Mouse (Mus musculus) myocyte (in vitro differentiated cells): ENCODE data around the gene Ctf2.

Experiments used
- E2F4 ChIP-seq: IDR thresholded peaks from one replicate; pipeline ENCODE4 v1.6.1; 2011; ENCODE audit warnings: mild to moderate bottlenecking, control low read depth, moderate library complexity; ENCODE audit not compliant: insufficient read depth
- POLR2A ChIP-seq: IDR thresholded peaks from one replicate; pipeline ENCODE4 v1.6.1; 2011; ENCODE audit warnings: low read depth, mild to moderate bottlenecking, control low read depth, moderate library complexity; ENCODE audit not compliant: insufficient read length
- TCF3 ChIP-seq: IDR thresholded peaks from one replicate; pipeline ENCODE4 v1.6.1; 2011; ENCODE audit warnings: low read depth, control low read depth; ENCODE audit not compliant: insufficient read length

- TF ChIP-seq POLR2A (no peak), E2F4 (no peak), TCF3 (no peak)
These were observed 6.5 kb downstream of the Ctf2 start for GRCm38 (mm10) chr7:127725490-127725889.
